Mouse (Mus musculus): ENCODE measurements around the gene Zfp346. TPM values are rescaled to one million over a fixed set of nuclear protein-coding genes. Genes with fewer than 3 reads are reported as not detected.

Zfp346 gene
- total RNA-seq, 1 experiment: 33.9 TPM

GRCm38 (mm10) chr13:55105953-55106691 lies 1.0 kb downstream of the Zfp346 start:
- Histone ChIP-seq H3K27ac (ENCODE audit: insufficient read depth, low read depth, low read length, poor library complexity, severe bottlenecking) (no peak overlapping the region), H3K4me1 (ENCODE audit: control insufficient read depth in 2 of 2, insufficient read depth in 2 of 2, low read length in 2 of 2, poor library complexity in 1 of 2) (peaks cover 1 to 4% of the 10 kb centered on the region in 2 experiments; a peak in 1 of 4 replicates)

GRCm38 (mm10) chr13:55107116-55107515 lies 2.0 kb downstream of the Zfp346 start:
- TF ChIP-seq ZNF384 (IDR thresholded peaks at IDR 0.05; ENCODE audit: low read depth, low read length): no peak
- no peak for TF ChIP-seq HCFC1 (IDR thresholded peaks at IDR 0.05; ENCODE audit: borderline replicate concordance, insufficient read depth, low read length)
- no peak for TF ChIP-seq CHD2 (IDR thresholded peaks at IDR 0.05; ENCODE audit: low read depth, low read length)
- no peak for TF ChIP-seq MAFK (IDR thresholded peaks at IDR 0.05; ENCODE audit: insufficient read depth, low read depth, low read length)
- TF ChIP-seq ZC3H11A (IDR thresholded peaks at IDR 0.05; ENCODE audit: borderline replicate concordance, low read depth, low read length): no peak
- Histone ChIP-seq H3K9me3 (ENCODE audit: control insufficient read depth, insufficient read depth, low read depth, low read length) (no peaks in the 10 kb centered on the region), H3K36me3 (ENCODE audit: control insufficient read depth, insufficient read depth, low read length, poor library complexity, severe bottlenecking) (peaks cover 8% of the 10 kb centered on the region; the same call in 1 of the 2 replicates), H3K27ac (ENCODE audit: insufficient read depth, low read depth, low read length, poor library complexity, severe bottlenecking) (no peak overlapping the region), H3K4me3 (ENCODE audit: insufficient read depth in 1 of 2, low read depth in 1 of 2, low read length in 2 of 2, poor library complexity in 1 of 2, severe bottlenecking in 1 of 2) (no peak overlapping the region), H3K9ac (ENCODE audit: insufficient read depth, low read depth, low read length, poor library complexity, severe bottlenecking) (no peak overlapping the region), H3K4me1 (ENCODE audit: control insufficient read depth in 2 of 2, insufficient read depth in 2 of 2, low read length in 2 of 2, poor library complexity in 1 of 2) (peaks cover 1 to 4% of the 10 kb centered on the region in 2 experiments; a peak in 1 of 4 replicates)
- in situ Hi-C loops (cut with MboI; ENCODE audit: low sequenced_read_pairs in 2 of 2, unreplicated experiment in 2 of 2): no loop called here
- no peak for DNase-seq (ENCODE audit: low read depth, low spot score)

More at GRCm38 (mm10) chr13:55105953-55106691, 1.0 kb downstream of the Zfp346 start:
- Histone ChIP-seq H3K9me3 (ENCODE audit: control insufficient read depth, insufficient read depth, low read depth, low read length) (no peaks in the 10 kb centered on the region), H3K9ac (ENCODE audit: insufficient read depth, low read depth, low read length, poor library complexity, severe bottlenecking) (peak overlapping the region; percentile 86), H3K36me3 (ENCODE audit: control insufficient read depth, insufficient read depth, low read length, poor library complexity, severe bottlenecking) (peaks cover 8% of the 10 kb centered on the region; the same call in 1 of the 2 replicates), H3K4me3 (ENCODE audit: insufficient read depth in 1 of 2, low read depth in 1 of 2, low read length in 2 of 2, poor library complexity in 1 of 2, severe bottlenecking in 1 of 2) (peak overlapping the region; percentile 77 to 94)
- in situ Hi-C loops (cut with MboI; ENCODE audit: low sequenced_read_pairs in 2 of 2, unreplicated experiment in 2 of 2): no loop called here
- TF ChIP-seq CHD2 (IDR thresholded peaks at IDR 0.05; ENCODE audit: low read depth, low read length) (no peak), ZC3H11A (IDR thresholded peaks at IDR 0.05; ENCODE audit: borderline replicate concordance, low read depth, low read length) (no peak), ZNF384 (IDR thresholded peaks at IDR 0.05; ENCODE audit: low read depth, low read length) (no peak), MAFK (IDR thresholded peaks at IDR 0.05; ENCODE audit: insufficient read depth, low read depth, low read length) (no peak), HCFC1 (IDR thresholded peaks at IDR 0.05; ENCODE audit: borderline replicate concordance, insufficient read depth, low read length) (no peak)
- no peak for DNase-seq (ENCODE audit: low read depth, low spot score)

GRCm38 (mm10) chr13:55107694-55108093 lies 2.6 kb downstream of the Zfp346 start:
- in situ Hi-C loops (cut with MboI; ENCODE audit: low sequenced_read_pairs in 2 of 2, unreplicated experiment in 2 of 2): no loop called here
- Histone ChIP-seq H3K36me3 (ENCODE audit: control insufficient read depth, insufficient read depth, low read length, poor library complexity, severe bottlenecking) (peaks cover 8% of the 10 kb centered on the region; the same call in 1 of the 2 replicates), H3K9me3 (ENCODE audit: control insufficient read depth, insufficient read depth, low read depth, low read length) (no peaks in the 10 kb centered on the region), H3K4me3 (ENCODE audit: insufficient read depth in 1 of 2, low read depth in 1 of 2, low read length in 2 of 2, poor library complexity in 1 of 2, severe bottlenecking in 1 of 2) (no peak overlapping the region), H3K4me1 (ENCODE audit: control insufficient read depth in 2 of 2, insufficient read depth in 2 of 2, low read length in 2 of 2, poor library complexity in 1 of 2) (peaks cover 1 to 4% of the 10 kb centered on the region in 2 experiments; a peak in 1 of 4 replicates), H3K9ac (ENCODE audit: insufficient read depth, low read depth, low read length, poor library complexity, severe bottlenecking) (no peak overlapping the region), H3K27ac (ENCODE audit: insufficient read depth, low read depth, low read length, poor library complexity, severe bottlenecking) (no peak overlapping the region)
- TF ChIP-seq ZNF384 (IDR thresholded peaks at IDR 0.05; ENCODE audit: low read depth, low read length): no peak
- no peak for TF ChIP-seq ZC3H11A (IDR thresholded peaks at IDR 0.05; ENCODE audit: borderline replicate concordance, low read depth, low read length)
- TF ChIP-seq MAFK (IDR thresholded peaks at IDR 0.05; ENCODE audit: insufficient read depth, low read depth, low read length): no peak
- TF ChIP-seq CHD2 (IDR thresholded peaks at IDR 0.05; ENCODE audit: low read depth, low read length): no peak
- DNase-seq (ENCODE audit: low read depth, low spot score): no peak

- Histone ChIP-seq H3K4me3 (ENCODE audit: insufficient read depth in 1 of 2, low read depth in 1 of 2, low read length in 2 of 2, poor library complexity in 1 of 2, severe bottlenecking in 1 of 2) (no peak overlapping the region), H3K36me3 (ENCODE audit: control insufficient read depth, insufficient read depth, low read length, poor library complexity, severe bottlenecking) (peaks cover 25% of the 10 kb centered on the region)
- in situ Hi-C loops (cut with MboI; ENCODE audit: low sequenced_read_pairs in 2 of 2, unreplicated experiment in 2 of 2): no loop called here
These were observed 9.3 kb downstream of the Zfp346 start for GRCm38 (mm10) chr13:55114375-55114774.

More at GRCm38 (mm10) chr13:55114375-55114774, 9.3 kb downstream of the Zfp346 start:
- no peak for DNase-seq (ENCODE audit: low read depth, low spot score)
- TF ChIP-seq ZC3H11A (IDR thresholded peaks at IDR 0.05; ENCODE audit: borderline replicate concordance, low read depth, low read length) (no peak), ZNF384 (IDR thresholded peaks at IDR 0.05; ENCODE audit: low read depth, low read length) (no peak)
- Histone ChIP-seq H3K9me3 (ENCODE audit: control insufficient read depth, insufficient read depth, low read depth, low read length) (no peaks in the 10 kb centered on the region), H3K27ac (ENCODE audit: insufficient read depth, low read depth, low read length, poor library complexity, severe bottlenecking) (no peak overlapping the region), H3K9ac (ENCODE audit: insufficient read depth, low read depth, low read length, poor library complexity, severe bottlenecking) (no peak overlapping the region), H3K4me1 (ENCODE audit: control insufficient read depth in 2 of 2, insufficient read depth in 2 of 2, low read length in 2 of 2, poor library complexity in 1 of 2) (no peaks in the 10 kb centered on the region)
